Mouse (Mus musculus) brain, embryonic 14.5 days (tissue): ENCODE results near the gene Slc6a1.

Experiments used
- CTCF ChIP-seq: fragments of 200-500 bp; IDR thresholded peaks from 2 replicates; pipeline ENCODE4 v1.5.1; 2012; ENCODE audit warnings: inconsistent platforms, mild to moderate bottlenecking, moderate library complexity, borderline replicate concordance; ENCODE audit not compliant: insufficient read depth, insufficient read length; ENCODE audit errors: extremely low read depth
- POLR2A ChIP-seq: fragments of 200-500 bp; IDR thresholded peaks from 2 replicates; pipeline ENCODE4 v1.6.1; 2012; ENCODE audit warnings: mild to moderate bottlenecking, inconsistent platforms, borderline replicate concordance; ENCODE audit not compliant: poor library complexity, insufficient read depth, insufficient read length, severe bottlenecking; ENCODE audit errors: extremely low read depth

GRCm38 (mm10) chr6:114270799-114271198, 11.6 kb upstream of the Slc6a1 start:
- no peak for TF ChIP-seq POLR2A
- TF ChIP-seq CTCF, result no peak
